Mouse (Mus musculus) brown adipose tissue, adult 24 weeks (tissue): ENCODE results near the gene Kcnj15. TPM values are rescaled to one million over a fixed set of nuclear protein-coding genes. Genes with fewer than 3 reads are reported as not detected.

Experiments used
- H3K27ac ChIP-seq: fragments of 200-500 bp; replicated peaks from 2 replicates; pipeline ENCODE4 v1.5.1; 2012; ENCODE audit warnings: low read depth, mild to moderate bottlenecking, low read length
- H3K4me1 ChIP-seq: fragments of 200-500 bp; 2 replicates; pipeline ENCODE4 v1.6.1; 2012; ENCODE audit warnings: low read length, mixed read lengths; ENCODE audit not compliant: control insufficient read depth, insufficient read depth, insufficient read length
- H3K4me3 ChIP-seq: fragments of 200-500 bp; 2 replicates; pipeline ENCODE4 v1.5.1; 2012; ENCODE audit warnings: low read depth, mild to moderate bottlenecking, low read length, moderate library complexity; ENCODE audit not compliant: insufficient read depth
- polyA plus RNA-seq: library from polyadenylated mRNA; stranded (reverse); fragments of >200 nt; gene quantifications from 2 replicates; pipeline ENCODE4 v1.2.4, GENCODE M21; 2012; ENCODE audit not compliant: missing spikeins, insufficient read depth, insufficient read length

The Kcnj15 gene
- polyA plus RNA-seq: 3.1 and 3.3 TPM in 2 replicates

GRCm38 (mm10) chr16:95257266-95257894, at the start of gene Kcnj15:
TSS of gene Kcnj15 (plus strand) at chr16:95257558.
- Histone ChIP-seq H3K27ac (no peak within 1 kb of the TSS), H3K4me1 (peaks cover 8% of the 10 kb centered on the region; the same call in 1 of the 2 replicates), H3K4me3 (no peak within 1 kb of the TSS)

GRCm38 (mm10) chr16:95208243-95208642, 49.1 kb upstream of the Kcnj15 start:
- Histone ChIP-seq H3K4me3 (no peak overlapping the region), H3K27ac (no peak overlapping the region), H3K4me1 (no peaks in the 10 kb centered on the region)

- H3K27ac ChIP-seq: no peak overlapping the region
- H3K4me3 ChIP-seq: no peak overlapping the region
- no peaks in the 10 kb centered on the region for H3K4me1 ChIP-seq
Measured at GRCm38 (mm10) chr16:95209011-95209466, 48.3 kb upstream of the Kcnj15 start.

GRCm38 (mm10) chr16:95214251-95215197, 42.8 kb upstream of the Kcnj15 start:
- no peaks in the 10 kb centered on the region for H3K4me1 ChIP-seq
- H3K27ac ChIP-seq: no peak overlapping the region
- H3K4me3 ChIP-seq: no peak overlapping the region

- H3K27ac ChIP-seq: no peak overlapping the region
- no peaks in the 10 kb centered on the region for H3K4me1 ChIP-seq
- no peak overlapping the region for H3K4me3 ChIP-seq
Measured at GRCm38 (mm10) chr16:95215782-95216181, 41.6 kb upstream of the Kcnj15 start.

- no peak overlapping the region for H3K27ac ChIP-seq
- H3K4me3 ChIP-seq: no peak overlapping the region
- H3K4me1 ChIP-seq: no peaks in the 10 kb centered on the region
Measured at GRCm38 (mm10) chr16:95216346-95216745, 41.0 kb upstream of the Kcnj15 start.

- no peak overlapping the region for H3K4me3 ChIP-seq
- no peak overlapping the region for H3K27ac ChIP-seq
- H3K4me1 ChIP-seq: no peaks in the 10 kb centered on the region
Measured at GRCm38 (mm10) chr16:95216824-95217223, 40.5 kb upstream of the Kcnj15 start.

- no peaks in the 10 kb centered on the region for H3K4me1 ChIP-seq
- H3K4me3 ChIP-seq: no peak overlapping the region
- no peak overlapping the region for H3K27ac ChIP-seq
Measured at GRCm38 (mm10) chr16:95218783-95219182, 38.6 kb upstream of the Kcnj15 start.

- no peaks in the 10 kb centered on the region for H3K4me1 ChIP-seq
- no peak overlapping the region for H3K4me3 ChIP-seq
- H3K27ac ChIP-seq: no peak overlapping the region
Measured at GRCm38 (mm10) chr16:95219459-95219858, 37.9 kb upstream of the Kcnj15 start.

- Histone ChIP-seq H3K27ac (no peak overlapping the region), H3K4me1 (no peaks in the 10 kb centered on the region), H3K4me3 (no peak overlapping the region)
Measured at GRCm38 (mm10) chr16:95221051-95221450, 36.3 kb upstream of the Kcnj15 start.

- Histone ChIP-seq H3K4me1 (no peaks in the 10 kb centered on the region), H3K4me3 (no peak overlapping the region), H3K27ac (no peak overlapping the region)
Measured at GRCm38 (mm10) chr16:95222026-95222718, 35.2 kb upstream of the Kcnj15 start.

GRCm38 (mm10) chr16:95223435-95223834, 33.9 kb upstream of the Kcnj15 start:
- no peak overlapping the region for H3K4me3 ChIP-seq
- no peaks in the 10 kb centered on the region for H3K4me1 ChIP-seq
- no peak overlapping the region for H3K27ac ChIP-seq

GRCm38 (mm10) chr16:95225285-95225684, 32.1 kb upstream of the Kcnj15 start:
- Histone ChIP-seq H3K4me1 (no peaks in the 10 kb centered on the region), H3K27ac (no peak overlapping the region), H3K4me3 (no peak overlapping the region)

GRCm38 (mm10) chr16:95231768-95232167, 25.6 kb upstream of the Kcnj15 start:
- no peak overlapping the region for H3K27ac ChIP-seq
- H3K4me3 ChIP-seq: no peak overlapping the region
- H3K4me1 ChIP-seq: no peaks in the 10 kb centered on the region
